Mouse (Mus musculus) neural tube, embryonic 14.5 days (tissue): ENCODE measurements around the gene Clca3a2. TPM values are rescaled to one million over a fixed set of nuclear protein-coding genes. Genes with fewer than 3 reads are reported as not detected.
A peak's percentile ranks its signal among the peaks of the same experiment; 100 is the strongest.
"Not testable (repeated sequence)": the region's sequence is repeated elsewhere in the genome, so short reads cannot be mapped to it uniquely, and the experiment has no call there.

Experiments used
- ATAC-seq: fragments of 200-750 bp; cut with Nextera tagmentation; 2 replicates; pipeline ENCODE4 v1.8.0; 2017; ENCODE audit warnings: low read depth, mild to moderate bottlenecking, moderate TSS enrichment, moderate library complexity
- H3K27ac ChIP-seq: fragments of 300-500 bp; sonication (generic); 2 replicates; pipeline ENCODE4 v1.5.1; 2014; ENCODE audit warnings: low read depth, mild to moderate bottlenecking, control low read depth, low read length, moderate library complexity, mixed read lengths
- H3K27me3 ChIP-seq: fragments of 300-500 bp; sonication (generic); 2 replicates; pipeline ENCODE4 v1.6.1; 2014; ENCODE audit warnings: low read length; ENCODE audit not compliant: control insufficient read depth, insufficient read depth
- H3K36me3 ChIP-seq: fragments of 300-500 bp; sonication (generic); 2 replicates; pipeline ENCODE4 v1.6.1; 2014; ENCODE audit warnings: low read length, mixed read lengths; ENCODE audit not compliant: control insufficient read depth, insufficient read depth
- H3K4me1 ChIP-seq: fragments of 300-500 bp; sonication (generic); 2 replicates; pipeline ENCODE4 v1.6.1; 2014; ENCODE audit warnings: low read length; ENCODE audit not compliant: control insufficient read depth, insufficient read depth
- H3K4me2 ChIP-seq: fragments of 300-500 bp; sonication (generic); 2 replicates; pipeline ENCODE4 v1.6.1; 2014; ENCODE audit warnings: mild to moderate bottlenecking, low read depth, low read length, control low read depth
- H3K4me3 ChIP-seq: fragments of 300-500 bp; sonication (generic); 2 replicates; pipeline ENCODE4 v1.5.1; 2014; ENCODE audit warnings: low read depth, low read length, control low read depth, mixed read lengths
- H3K9ac ChIP-seq: fragments of 300-500 bp; sonication (generic); replicated peaks from 2 replicates; pipeline ENCODE4 v1.6.1; 2014; ENCODE audit warnings: low read depth, mild to moderate bottlenecking, control low read depth, low read length, mixed read lengths
- H3K9me3 ChIP-seq: fragments of 300-500 bp; sonication (generic); 2 replicates; pipeline ENCODE4 v1.6.1; 2016; ENCODE audit warnings: low read length; ENCODE audit not compliant: control insufficient read depth
- WGBS: fragments of 180-500 bp; shearing (Covaris S2); extraction: QIAGEN DNeasy Blood & Tissue Kit; methylation state at CpG from one replicate; pipeline ENCODE4 v1.1.7; 2014; 5-methylcytosine and 5-hydroxymethylcytosine counted together
- polyA plus RNA-seq: library from polyadenylated mRNA; unstranded; fragments of >200 nt; fragmentation: Nextera tagmentation; extraction: Ambion mirVana; gene quantifications from 2 replicates; pipeline ENCODE4 v1.2.1, GENCODE M21; 2014

Clca3a2 gene
- polyA plus RNA-seq, 1 experiment from 2014 or later, result not detected

- H3K9me3 ChIP-seq, ATAC-seq, H3K4me2 ChIP-seq, H3K27me3 ChIP-seq, H3K4me3 ChIP-seq, H3K9ac ChIP-seq, H3K4me1 ChIP-seq, H3K36me3 ChIP-seq, H3K27ac ChIP-seq: not testable (repeated sequence)
- WGBS, result 85% methylated on average over 8 of the region's 8 CpGs
Observed at GRCm38 (mm10) chr3:144756103-144756502, 63.2 kb downstream of the Clca3a2 start.

DNA sequence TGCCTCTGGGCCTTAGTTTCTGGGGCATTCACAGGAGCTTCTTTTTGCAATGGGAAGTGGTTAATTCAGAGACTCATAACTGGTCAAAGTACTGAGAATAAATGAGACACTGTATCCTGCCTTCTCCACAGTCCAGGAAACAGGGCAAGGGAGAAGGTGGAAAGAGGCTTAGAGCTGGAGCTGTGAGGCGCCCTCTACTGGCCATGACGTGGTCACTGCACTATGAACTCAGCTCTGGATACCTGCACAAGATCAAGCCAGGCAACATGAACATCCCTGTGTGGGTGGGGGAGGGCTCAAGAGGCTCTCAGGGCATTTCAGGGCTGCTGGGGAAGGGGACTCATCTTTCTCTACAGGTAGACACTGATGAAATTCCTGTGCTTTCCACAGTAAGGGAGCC is 66.2 kb downstream of the Clca3a2 start:
- no peak overlapping the region for H3K27ac ChIP-seq
- no peaks in the 10 kb centered on the region for H3K9me3 ChIP-seq
- WGBS, result 0% methylated on average over 2 of the region's 2 CpGs
- no peaks in the 10 kb centered on the region for H3K4me1 ChIP-seq
- no peak overlapping the region for H3K4me3 ChIP-seq
- no peaks in the 10 kb centered on the region for H3K27me3 ChIP-seq
- H3K4me2 ChIP-seq, result no peak overlapping the region
- no peak overlapping the region for H3K9ac ChIP-seq
- H3K36me3 ChIP-seq, result no peaks in the 10 kb centered on the region
- no peak for ATAC-seq

- H3K4me2 ChIP-seq, H3K36me3 ChIP-seq, H3K27ac ChIP-seq, H3K27me3 ChIP-seq, H3K4me3 ChIP-seq, H3K4me1 ChIP-seq, H3K9me3 ChIP-seq, H3K9ac ChIP-seq: not testable (repeated sequence)
- ATAC-seq, result peak; percentile 41; the same call in 1 of the 2 replicates
- 40% methylated on average over 17 of the region's 21 CpGs for WGBS
Observed at GRCm38 (mm10) chr3:144749062-144749963, 70.0 kb downstream of the Clca3a2 start.

GRCm38 (mm10) chr3:144747706-144748105 is 71.6 kb downstream of the Clca3a2 start:
- not testable (repeated sequence) for H3K4me2 ChIP-seq, H3K36me3 ChIP-seq, H3K9me3 ChIP-seq, H3K4me1 ChIP-seq, H3K9ac ChIP-seq, H3K27me3 ChIP-seq, H3K4me3 ChIP-seq, H3K27ac ChIP-seq
- ATAC-seq, result 0 out of 2 replicates have a peak, but pooled peaks have one; percentile 24
- 18% methylated on average over 3 of the region's 3 CpGs for WGBS

Other genes with a start within 250 kb of the Clca3a2 start
- 17.0 and 18.6 TPM in 2 replicates for gene Hs2st1, start 249.3 kb downstream of the Clca3a2 start, polyA plus RNA-seq
- 485 and 490 TPM in 2 replicates for gene Selenof, start 249.2 kb downstream of the Clca3a2 start, polyA plus RNA-seq
- 122 and 125 TPM in 2 replicates for gene Sh3glb1, start 99.2 kb downstream of the Clca3a2 start, polyA plus RNA-seq
- 0.35 and 0.85 TPM in 2 replicates for gene Clca3a1, start 58.5 kb downstream of the Clca3a2 start, polyA plus RNA-seq
- gene Clca3b, start 29.9 kb upstream of the Clca3a2 start, polyA plus RNA-seq, result not detected in 2 replicates
- gene Clca4b, start 113.0 kb upstream of the Clca3a2 start, polyA plus RNA-seq, result not detected in 2 replicates
- not detected in 2 replicates for gene Clca4a, start 155.6 kb upstream of the Clca3a2 start, polyA plus RNA-seq
- 0.07 TPM in 1 of 2 replicates, not detected in the other for gene Clca1, start 213.3 kb upstream of the Clca3a2 start, polyA plus RNA-seq